Mouse (Mus musculus) heart, adult 2 months (tissue): ENCODE results near the gene Tmod4.

Source experiments
- CTCF ChIP-seq: fragments of 200-600 bp; IDR thresholded peaks from 2 replicates; pipeline ENCODE4 v1.8.1; 2022; ENCODE audit warnings: antibody characterized with exemption, mild to moderate bottlenecking, moderate library complexity
- EP300 ChIP-seq: fragments of 200-500 bp; IDR thresholded peaks from 2 replicates; pipeline ENCODE4 v1.6.1; 2011; ENCODE audit warnings: low read depth, low read length, control low read depth; ENCODE audit not compliant: insufficient read depth
- POLR2A ChIP-seq: fragments of 200-500 bp; IDR thresholded peaks from 2 replicates; pipeline ENCODE4 v1.6.1; 2011; ENCODE audit warnings: mild to moderate bottlenecking, low read depth, low read length, control low read depth; ENCODE audit not compliant: insufficient read depth

- TF ChIP-seq CTCF = no peak
- no peak for TF ChIP-seq POLR2A
- no peak for TF ChIP-seq EP300
These were observed 39.9 kb downstream of the Tmod4 start for GRCm38 (mm10) chr3:95164256-95164550.
